Mouse (Mus musculus) ES-Bruce4 (cell line): ENCODE measurements at regions not wholly inside any gene's neighbourhood (a gene's known extent, or its start where the extent isn't known, plus 50 kb on each side); places are given as distances from the start of the nearest gene placed in this dataset.

ENCODE experiments used
- CTCF ChIP-seq: IDR thresholded peaks from one replicate; pipeline ENCODE4 v1.8.1; 2011; ENCODE audit warnings: low read depth, low read length
- POLR2A ChIP-seq: IDR thresholded peaks from one replicate; pipeline ENCODE4 v1.8.1; 2011; ENCODE audit warnings: low read length; ENCODE audit not compliant: insufficient read depth

GRCm38 (mm10) chr2:147632737-147633136, 271.0 kb downstream of the Pax1 start:
- no peak for TF ChIP-seq CTCF
- TF ChIP-seq POLR2A: no peak
